Mouse (Mus musculus) megakaryocyte, embryonic 14.5 days (primary cell): Measurements from ENCODE around the gene Cda. TPM values are rescaled to one million over a fixed set of nuclear protein-coding genes. Genes with fewer than 3 reads are reported as not detected.

ENCODE experiments used
- H3K27me3 ChIP-seq: replicated peaks from 2 replicates; pipeline ENCODE3; 2012; ENCODE audit warnings: inconsistent platforms
- H3K36me3 ChIP-seq: replicated peaks from 2 replicates; pipeline ENCODE3; 2012; ENCODE audit warnings: low read length, inconsistent platforms, mixed read lengths
- H3K4me1 ChIP-seq: 2 replicates; pipeline ENCODE4 v1.6.1; 2012; ENCODE audit warnings: inconsistent platforms
- H3K4me3 ChIP-seq: replicated peaks from 2 replicates; pipeline ENCODE3; 2012; ENCODE audit warnings: moderate library complexity, mild to moderate bottlenecking, inconsistent platforms
- H3K9me3 ChIP-seq: 2 replicates; pipeline ENCODE4 v1.6.1; 2012; ENCODE audit warnings: inconsistent platforms
- FLI1 ChIP-seq: IDR thresholded peaks from 2 replicates; pipeline ENCODE4 v1.6.1; 2012; ENCODE audit warnings: low read length, inconsistent platforms, mixed read lengths
- GATA1 ChIP-seq: IDR thresholded peaks from 3 replicates; pipeline ENCODE4 v1.6.1; 2012; ENCODE audit warnings: mixed read lengths, low read length, inconsistent platforms, borderline replicate concordance
- polyA plus RNA-seq: library from polyadenylated mRNA; stranded (reverse); fragments of >175 nt; gene quantifications from 2 replicates; pipeline ENCODE4 v1.2.3, GENCODE M21; 2012; ENCODE audit warnings: low replicate concordance; ENCODE audit not compliant: insufficient read depth

The Cda gene
- polyA plus RNA-seq = 11.2 and 14.9 TPM in 2 replicates

DNA sequence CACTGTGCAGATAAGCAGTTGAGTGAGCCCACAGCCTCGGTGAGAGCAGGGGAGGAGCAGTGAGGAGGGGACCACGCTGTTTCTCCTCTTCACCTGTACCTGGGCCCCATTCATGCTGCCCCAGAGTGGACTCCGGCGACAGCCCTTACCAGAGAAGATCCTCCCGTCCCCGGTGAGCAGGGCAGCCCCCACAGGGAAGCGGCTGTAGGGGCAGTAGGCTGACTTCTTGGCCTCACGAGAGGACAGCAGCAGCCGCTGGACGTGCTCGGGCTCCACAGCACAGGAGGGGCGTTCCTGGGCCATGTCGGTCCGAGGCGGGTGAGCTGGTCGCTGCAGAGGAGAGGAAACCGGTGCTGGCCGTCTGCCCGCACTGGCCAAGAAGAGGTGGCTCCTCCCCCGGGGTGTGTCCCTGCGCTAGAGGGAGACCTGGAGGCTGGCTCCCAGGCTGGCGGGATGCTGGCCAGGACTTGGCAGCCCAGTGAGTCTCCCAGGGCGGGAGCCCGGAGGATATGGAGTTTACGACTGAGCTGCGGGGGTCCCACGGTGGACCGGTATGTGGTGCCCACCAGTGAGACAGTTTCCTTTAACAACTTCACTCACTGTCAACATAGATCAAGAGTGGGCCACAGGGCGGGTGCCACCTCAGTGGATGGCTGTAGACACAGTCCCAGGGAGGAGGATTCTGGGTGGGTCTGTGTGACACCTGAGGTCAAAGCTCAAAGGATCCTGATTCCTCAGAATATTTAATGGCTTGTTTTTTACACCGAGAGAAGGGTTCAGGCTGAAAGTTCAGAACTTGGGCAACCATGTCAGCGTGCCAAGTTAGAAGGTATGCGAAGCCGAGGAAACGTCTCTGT, at the start of gene Cda:
Gene Cda (minus strand): TSS at position 352 of the 857 bp plus-strand sequence.
- TF ChIP-seq FLI1 = no peak
- peaks cover 35% of the 10 kb centered on the region for H3K27me3 ChIP-seq
- peak within 1 kb of the TSS; percentile 89 for H3K4me3 ChIP-seq
- no peaks in the 10 kb centered on the region for H3K36me3 ChIP-seq
- peaks cover 47% of the 10 kb centered on the region for H3K4me1 ChIP-seq
- H3K9me3 ChIP-seq = peaks cover 21% of the 10 kb centered on the region

DNA sequence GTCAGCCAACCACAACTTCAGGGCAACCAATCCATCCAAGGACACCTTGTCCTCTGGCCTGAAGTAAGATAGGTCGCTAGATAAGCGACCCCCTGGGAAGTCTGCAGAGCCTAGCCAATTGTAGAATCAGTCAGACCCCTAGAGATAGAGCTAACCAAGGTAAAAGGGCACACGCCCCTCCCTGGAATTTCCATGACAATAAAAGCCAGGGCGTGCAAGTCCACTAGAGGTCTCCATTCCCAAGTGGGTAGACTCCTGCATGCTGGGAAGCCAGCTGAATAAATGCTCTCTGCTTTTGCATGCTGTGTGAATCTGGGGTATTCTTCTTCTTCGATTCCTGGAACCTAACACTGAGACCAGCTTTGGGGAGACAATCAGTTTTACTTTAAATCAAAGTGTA, 48.6 kb upstream of the Cda start:
- Histone ChIP-seq H3K27me3 (peaks cover 88% of the 10 kb centered on the region), H3K9me3 (peaks cover 23% of the 10 kb centered on the region), H3K4me1 (peaks cover 5% of the 10 kb centered on the region; the same call in 1 of the 2 replicates), H3K4me3 (no peak overlapping the region), H3K36me3 (no peaks in the 10 kb centered on the region)
- TF ChIP-seq GATA1 (no peak), FLI1 (no peak)

DNA sequence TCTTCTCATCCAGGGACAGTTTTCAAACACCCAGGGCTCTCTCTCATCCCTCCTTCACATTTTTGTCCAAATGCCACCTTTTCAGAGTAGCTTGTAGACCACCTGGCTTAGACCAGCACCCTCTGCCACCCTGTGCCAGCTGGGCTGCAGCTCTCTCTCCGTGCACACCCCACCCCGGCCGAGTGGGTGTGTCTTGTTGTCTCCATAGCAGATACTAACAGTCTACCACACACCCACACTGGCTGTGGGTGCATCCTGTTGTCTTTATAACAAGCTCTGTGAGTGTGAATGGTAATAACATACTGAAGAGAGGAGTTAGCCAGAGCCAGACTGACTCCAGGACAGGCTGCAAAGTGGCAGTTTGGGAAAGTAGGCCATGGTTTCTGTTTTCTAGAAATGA, 48.2 kb upstream of the Cda start:
- Histone ChIP-seq H3K27me3 (peaks cover 88% of the 10 kb centered on the region), H3K36me3 (no peaks in the 10 kb centered on the region), H3K4me3 (no peak overlapping the region), H3K4me1 (peaks cover 5% of the 10 kb centered on the region; the same call in 1 of the 2 replicates), H3K9me3 (peaks cover 19% of the 10 kb centered on the region)
- TF ChIP-seq FLI1 = no peak
- TF ChIP-seq GATA1 = no peak

DNA sequence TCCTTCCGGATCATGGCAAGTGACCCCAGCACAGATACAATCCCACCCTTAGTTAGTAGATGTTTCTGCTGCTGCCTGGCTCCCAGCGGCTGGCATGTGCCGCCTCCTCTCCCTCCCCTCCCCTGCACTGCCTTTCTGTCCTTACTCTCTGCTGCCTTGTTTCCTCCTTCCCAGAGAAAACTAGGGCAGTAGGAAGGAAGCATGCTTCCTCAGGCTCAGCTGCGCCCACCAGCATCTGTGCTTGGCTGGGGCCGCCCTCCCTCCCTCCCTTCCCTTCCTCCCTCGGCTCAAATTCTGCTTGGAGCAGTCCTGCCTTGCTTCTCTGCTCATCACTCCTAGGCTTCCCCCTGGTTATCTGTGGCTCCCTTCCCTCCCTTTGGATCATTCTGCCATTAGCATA, 46.9 kb upstream of the Cda start:
- H3K4me3 ChIP-seq = no peak overlapping the region
- peaks cover 5% of the 10 kb centered on the region; the same call in 1 of the 2 replicates for H3K4me1 ChIP-seq
- H3K9me3 ChIP-seq = peaks cover 19% of the 10 kb centered on the region
- peaks cover 89% of the 10 kb centered on the region for H3K27me3 ChIP-seq
- TF ChIP-seq GATA1 (no peak), FLI1 (no peak)
- no peaks in the 10 kb centered on the region for H3K36me3 ChIP-seq

DNA sequence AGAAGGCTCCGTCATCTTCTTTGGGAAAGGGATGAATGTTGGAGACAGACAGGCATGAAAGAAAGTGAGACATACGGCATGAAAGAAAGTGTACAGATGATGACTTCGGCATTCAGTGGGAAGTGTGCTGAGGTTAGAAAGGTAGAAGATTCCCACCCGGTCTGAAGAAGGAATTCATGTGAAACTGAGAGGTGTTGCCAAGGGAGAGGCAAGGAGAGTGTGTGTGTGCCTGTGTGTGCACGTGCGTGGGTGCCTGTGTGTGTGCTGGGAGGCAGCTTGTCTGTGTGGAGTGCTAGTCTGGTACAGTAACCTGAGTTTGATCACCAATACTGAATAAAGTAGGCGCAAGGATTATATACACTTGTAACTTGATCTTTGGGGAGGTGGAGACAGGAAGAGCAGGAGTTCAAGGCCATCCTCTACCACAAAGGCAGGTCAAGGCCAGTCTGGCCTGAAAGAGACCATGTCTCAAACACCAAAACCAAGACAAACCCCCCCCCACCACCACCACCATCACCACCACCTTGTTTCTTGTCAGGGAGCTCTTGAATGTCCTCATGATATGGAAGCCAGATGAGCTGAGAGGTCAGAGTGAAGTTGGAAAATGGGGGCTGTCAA, 43.8 kb upstream of the Cda start:
- Histone ChIP-seq H3K4me1 (peaks cover 24% of the 10 kb centered on the region), H3K27me3 (peaks cover 82% of the 10 kb centered on the region), H3K4me3 (no peak overlapping the region), H3K9me3 (peaks cover 7% of the 10 kb centered on the region), H3K36me3 (no peaks in the 10 kb centered on the region)
- no peak for TF ChIP-seq GATA1
- TF ChIP-seq FLI1 = no peak

DNA sequence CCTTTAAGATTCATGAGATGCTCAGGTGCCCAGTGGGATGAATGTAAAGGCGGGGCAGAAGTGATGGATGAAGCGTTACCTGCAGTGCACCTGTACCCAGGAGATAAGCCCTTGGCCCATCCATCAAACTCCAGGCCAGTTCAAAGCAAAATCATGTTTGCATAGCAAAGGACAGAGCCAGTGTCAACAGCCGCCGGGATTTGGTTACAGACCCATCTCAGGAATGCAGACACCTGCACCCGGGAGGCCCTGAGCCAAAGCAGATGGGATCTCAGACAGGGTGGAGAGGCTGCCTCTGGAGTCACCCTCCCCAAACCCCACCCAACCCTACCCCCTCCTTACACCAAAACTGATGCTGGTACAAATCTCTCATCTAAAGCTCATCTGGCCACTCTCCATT, 43.2 kb upstream of the Cda start:
- no peak overlapping the region for H3K4me3 ChIP-seq
- no peaks in the 10 kb centered on the region for H3K36me3 ChIP-seq
- peaks cover 27% of the 10 kb centered on the region for H3K4me1 ChIP-seq
- H3K27me3 ChIP-seq = peaks cover 82% of the 10 kb centered on the region
- TF ChIP-seq FLI1 (no peak), GATA1 (no peak)
- H3K9me3 ChIP-seq = peaks cover 1% of the 10 kb centered on the region; the same call in 1 of the 2 replicates

DNA sequence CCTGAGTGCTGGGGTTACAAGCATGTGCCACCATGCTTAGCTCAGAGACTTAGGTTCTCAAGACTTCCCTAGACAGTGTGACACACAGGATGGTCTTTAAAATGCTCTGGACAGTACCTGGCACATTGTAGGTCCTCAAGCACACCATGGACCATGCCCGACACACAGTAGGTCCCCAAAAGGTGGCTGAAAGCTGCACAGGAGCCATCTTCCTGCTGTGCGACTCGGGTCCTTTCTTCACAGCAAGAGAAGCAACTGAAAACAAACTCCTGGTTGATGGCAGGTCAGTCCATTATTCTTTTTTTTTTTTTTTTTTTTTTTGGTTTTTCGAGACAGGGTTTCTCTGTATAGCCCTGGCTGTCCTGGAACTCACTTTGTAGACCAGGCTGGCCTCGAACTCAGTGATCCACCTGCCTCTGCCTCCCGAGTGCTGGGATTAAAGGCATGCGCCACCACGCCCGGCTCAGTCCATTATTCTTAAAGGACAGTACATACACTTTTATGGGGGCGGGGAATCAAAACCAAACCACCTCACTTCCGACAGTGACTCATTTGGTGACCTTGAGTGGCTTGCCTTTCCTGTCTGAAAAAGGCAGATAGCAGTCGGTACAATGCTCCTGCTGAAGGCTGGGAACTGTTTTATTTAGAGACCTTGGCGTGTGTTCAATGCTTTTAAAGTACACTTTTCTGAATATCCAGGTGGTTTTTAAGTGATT, 39.8 kb upstream of the Cda start:
- H3K27me3 ChIP-seq = peaks cover 61% of the 10 kb centered on the region
- TF ChIP-seq FLI1 (no peak), GATA1 (no peak)
- peaks cover 22% of the 10 kb centered on the region for H3K4me1 ChIP-seq
- peak overlapping the region; percentile 50 for H3K4me3 ChIP-seq
- no peaks in the 10 kb centered on the region for H3K9me3 ChIP-seq
- no peaks in the 10 kb centered on the region for H3K36me3 ChIP-seq

DNA sequence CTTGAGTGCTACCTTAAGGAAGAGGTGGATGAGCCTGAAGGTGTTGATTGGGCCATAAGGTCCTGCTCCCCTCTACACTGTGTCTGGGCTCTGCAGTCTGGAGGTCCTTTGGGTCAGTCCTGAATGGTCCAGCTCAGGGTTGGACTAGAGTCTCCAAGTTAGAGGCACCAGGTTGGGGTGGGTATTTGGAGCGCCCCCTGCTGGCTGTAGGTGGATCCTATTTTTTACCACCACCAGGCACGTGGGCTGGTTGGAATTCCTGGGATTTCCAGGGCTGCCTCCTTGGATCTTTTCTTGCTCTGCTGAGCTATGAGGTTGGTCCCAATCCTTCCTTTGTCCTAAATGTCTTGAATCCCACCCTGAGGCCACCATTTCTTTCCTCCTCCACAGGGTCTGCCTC, 37.0 kb upstream of the Cda start:
- TF ChIP-seq GATA1 (no peak), FLI1 (no peak)
- Histone ChIP-seq H3K36me3 (no peaks in the 10 kb centered on the region), H3K4me3 (no peak overlapping the region), H3K27me3 (peaks cover 51% of the 10 kb centered on the region), H3K4me1 (peaks cover 22% of the 10 kb centered on the region), H3K9me3 (no peaks in the 10 kb centered on the region)

DNA sequence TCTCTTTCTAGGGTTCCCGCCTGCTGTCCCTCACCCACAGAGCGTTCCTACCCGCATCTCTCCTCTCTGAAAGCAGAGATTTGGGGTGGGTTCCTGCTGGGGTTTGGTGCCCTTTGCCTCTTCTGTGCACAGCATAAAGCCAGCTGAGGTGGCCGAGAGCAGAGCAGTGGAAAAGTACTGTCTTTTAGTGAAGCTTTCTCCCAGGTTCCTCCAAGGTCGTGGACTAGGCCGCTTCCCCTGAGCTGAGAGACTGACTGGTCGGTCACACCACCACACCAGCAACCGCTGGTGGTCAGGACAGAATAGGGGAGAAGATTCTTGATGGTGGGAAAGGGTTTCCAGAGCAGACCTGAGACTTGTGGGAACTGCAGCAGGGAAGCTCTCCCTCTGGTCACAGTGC, 28.9 kb upstream of the Cda start:
- 0 out of 2 replicates have a peak, but pooled peaks cover 5% of the 10 kb centered on the region for H3K9me3 ChIP-seq
- no peak overlapping the region for H3K4me3 ChIP-seq
- TF ChIP-seq GATA1 (no peak), FLI1 (no peak)
- H3K4me1 ChIP-seq = peaks cover 17% of the 10 kb centered on the region
- H3K27me3 ChIP-seq = peaks cover 85% of the 10 kb centered on the region
- no peaks in the 10 kb centered on the region for H3K36me3 ChIP-seq
